Comparison of ENCODE assay signal across 7 mouse cellular contexts in genomic region chr19:57238461-57238860, GRCm38 (mm10).
DNase-seq lines count a peak whose midpoint lies in the region.

No protein-coding gene starts in this region.

- peak; percentile 41 to 49 for DNase-seq in left cerebral cortex, adult 18-20 months (ENCODE audit: low spot score in 2 of 2)
- DNase-seq in left cerebral cortex, adult 8-10 months (ENCODE audit: low spot score in 2 of 2), result no peak
- DNase-seq in cerebellum, postnatal 25 days, result peak; percentile 84 to 86
- peak; percentile 57 for DNase-seq in kidney, adult 9 months
- peak; percentile 31 for DNase-seq in right cerebral cortex, postnatal 4 days
- no peak for DNase-seq in urinary bladder, postnatal 4 days (ENCODE audit: low spot score in 2 of 2)
- no peak for DNase-seq in retina, postnatal 1 day

Comparison
In these comparisons a context has a peak if more than half of its experiments do, and no peak if none do; other contexts are left out.
1. DNase-seq: peak in left cerebral cortex, adult 18-20 months (2 of 2), cerebellum, postnatal 25 days (2 of 2), kidney, adult 9 months (single experiment) and right cerebral cortex, postnatal 4 days (single experiment); none in left cerebral cortex, adult 8-10 months (0 of 2), urinary bladder, postnatal 4 days (0 of 2) and retina, postnatal 1 day (single experiment).